Mouse (Mus musculus): ENCODE data around the gene AW822073.
A peak's percentile ranks its signal among the peaks of the same experiment; 100 is the strongest.
"Not testable (repeated sequence)": the region's sequence is repeated elsewhere in the genome, so short reads cannot be mapped to it uniquely, and the experiment has no call there.

Gene AW822073

GRCm38 (mm10) chr10:58224827-58225785 lies at the start of gene AW822073:
Gene AW822073 (minus strand): TSS chr10:58224930.
- DNase-seq (ENCODE audit: low spot score) = not testable (repeated sequence)

- DNase-seq (ENCODE audit: low spot score) = no peak
Measured at GRCm38 (mm10) chr10:58258466-58258865, 33.7 kb upstream of the AW822073 start.

GRCm38 (mm10) chr10:58255954-58256353 lies 31.2 kb upstream of the AW822073 start:
- DNase-seq (ENCODE audit: low spot score) = no peak

- peak; percentile 87 for DNase-seq (ENCODE audit: low spot score)
Measured at GRCm38 (mm10) chr10:58255213-58255892, 30.6 kb upstream of the AW822073 start, which contains the start of gene Gcc2. Gene Gcc2 (plus strand): TSS chr10:58255497.

GRCm38 (mm10) chr10:58254635-58255175 lies 30.0 kb upstream of the AW822073 start:
- no peak for DNase-seq (ENCODE audit: low spot score)

- DNase-seq (ENCODE audit: low spot score) = no peak
Measured at GRCm38 (mm10) chr10:58249535-58249934, 24.8 kb upstream of the AW822073 start.

- peak; percentile 74 for DNase-seq (ENCODE audit: low spot score)
Measured at GRCm38 (mm10) chr10:58238984-58239740, 14.4 kb upstream of the AW822073 start.

- DNase-seq (ENCODE audit: low spot score) = no peak
Measured at GRCm38 (mm10) chr10:58236613-58237012, 11.9 kb upstream of the AW822073 start, which contains the start of gene Gm4981. Gene Gm4981 (minus strand): TSS chr10:58236701.

GRCm38 (mm10) chr10:58234985-58235384 lies 10.3 kb upstream of the AW822073 start:
- not testable (repeated sequence) for DNase-seq (ENCODE audit: low spot score)

GRCm38 (mm10) chr10:58233740-58234121 lies 9.0 kb upstream of the AW822073 start:
- DNase-seq (ENCODE audit: low spot score) = not testable (repeated sequence)

GRCm38 (mm10) chr10:58233054-58233739 lies 8.5 kb upstream of the AW822073 start:
- DNase-seq (ENCODE audit: low spot score) = not testable (repeated sequence)

- not testable (repeated sequence) for DNase-seq (ENCODE audit: low spot score)
Measured at GRCm38 (mm10) chr10:58232641-58232969, 7.9 kb upstream of the AW822073 start, which contains the start of gene Duxf3. Gene Duxf3 (minus strand): TSS chr10:58232675.

- peak; percentile 82 for DNase-seq (ENCODE audit: low spot score)
Measured at GRCm38 (mm10) chr10:58231779-58232640, 7.3 kb upstream of the AW822073 start.

- DNase-seq (ENCODE audit: low spot score) = not testable (repeated sequence)
Measured at GRCm38 (mm10) chr10:58231088-58231487, 6.4 kb upstream of the AW822073 start.

GRCm38 (mm10) chr10:58230021-58230420 lies 5.3 kb upstream of the AW822073 start:
- not testable (repeated sequence) for DNase-seq (ENCODE audit: low spot score)

GRCm38 (mm10) chr10:58227798-58228197 lies 3.1 kb upstream of the AW822073 start:
- not testable (repeated sequence) for DNase-seq (ENCODE audit: low spot score)

- DNase-seq (ENCODE audit: low spot score) = not testable (repeated sequence)
Measured at GRCm38 (mm10) chr10:58226357-58226756, 1.6 kb upstream of the AW822073 start.

GRCm38 (mm10) chr10:58223972-58224805 lies 541 bp downstream of the AW822073 start:
- DNase-seq (ENCODE audit: low spot score) = peak; percentile 75

- DNase-seq (ENCODE audit: low spot score) = not testable (repeated sequence)
Measured at GRCm38 (mm10) chr10:58223161-58223560, 1.6 kb downstream of the AW822073 start.
